Mouse (Mus musculus) ES-Bruce4 (cell line): ENCODE measurements around the gene Plb1.

Experiments
- CTCF ChIP-seq: IDR thresholded peaks from one replicate; pipeline ENCODE4 v1.8.1; 2011; ENCODE audit warnings: low read depth, low read length
- EP300 ChIP-seq: IDR thresholded peaks from 2 replicates; pipeline ENCODE4 v1.6.1; 2011; ENCODE audit warnings: low read depth, low read length; ENCODE audit not compliant: insufficient read depth
- POLR2A ChIP-seq: IDR thresholded peaks from one replicate; pipeline ENCODE4 v1.8.1; 2011; ENCODE audit warnings: low read length; ENCODE audit not compliant: insufficient read depth

- TF ChIP-seq POLR2A (no peak), CTCF (no peak), EP300 (no peak)
Measured at GRCm38 (mm10) chr5:32217477-32217876, 15.0 kb upstream of the Plb1 start.
